Mouse (Mus musculus) heart, adult 10 weeks (tissue): Measurements from ENCODE around the gene Shisa2. TPM values are rescaled to one million over a fixed set of nuclear protein-coding genes. Genes with fewer than 3 reads are reported as not detected.

Experiments used
- polyA plus RNA-seq: library from polyadenylated mRNA; stranded (reverse); fragments of 350-450 nt; fragmentation: Illumina TruSeq; extraction: RNeasy Lipid Tissue Mini Kit (QIAGEN cat#74804); gene quantifications from one replicate; pipeline ENCODE4 v1.2.3, GENCODE M21; 2014; ENCODE audit warnings: low read depth, low replicate concordance

The Shisa2 gene
- 1.5 TPM for polyA plus RNA-seq

GRCm38 (mm10) chr14:59625158-59625805, at the start of gene Shisa2:
Gene Shisa2, plus strand, starts transcription at chr14:59625308.

DNA sequence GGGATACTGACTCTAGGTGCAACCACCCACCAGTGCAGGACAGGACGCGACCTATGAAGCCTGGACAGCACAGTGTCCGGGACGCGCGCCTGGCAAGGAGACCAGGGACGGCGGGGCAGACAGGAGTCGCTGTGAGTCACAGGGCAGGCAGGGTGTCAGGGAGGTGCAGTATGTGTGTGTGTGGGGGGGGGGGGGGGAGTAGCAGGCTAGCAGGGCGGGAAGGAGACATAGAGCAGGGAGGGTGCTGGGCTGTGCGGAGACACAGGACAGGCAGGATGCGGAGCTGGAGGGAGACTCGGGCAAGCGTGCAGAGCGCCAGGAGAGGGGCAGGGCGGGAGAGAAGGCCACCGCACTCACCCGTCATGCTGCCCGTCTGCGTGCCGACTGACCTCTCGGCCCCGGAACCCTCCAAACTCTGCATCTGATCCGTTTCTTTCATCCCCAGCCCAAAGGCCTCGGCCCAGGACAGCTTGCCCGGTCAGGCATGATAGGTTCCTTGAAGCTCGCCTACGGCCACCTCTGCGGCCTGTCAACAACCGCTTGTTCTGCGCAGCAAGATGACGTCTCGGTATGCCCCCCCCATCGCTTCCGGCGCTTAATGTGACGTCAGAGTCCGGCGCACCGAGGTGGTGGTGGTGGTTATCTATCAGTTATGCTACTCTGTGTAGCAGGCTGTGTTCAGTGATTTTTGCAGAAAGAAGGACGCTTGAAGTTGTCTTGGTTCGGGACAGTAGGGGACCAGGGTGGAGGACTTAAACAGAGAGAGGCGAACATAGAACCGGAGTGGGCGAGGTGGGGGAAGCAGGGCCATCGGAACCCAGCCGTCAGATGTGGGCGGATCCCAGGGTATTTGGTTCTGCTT, 27.5 kb upstream of the Shisa2 start, which contains the start of gene Cdadc1:
TSS of gene Cdadc1 (minus strand) at position 562 of the 862 bp plus-strand sequence.

Other genes starting within 250 kb of the Shisa2 start
- gene Phf11c, start 229.9 kb upstream of the Shisa2 start, polyA plus RNA-seq = 0.37 TPM
- gene Setdb2, start 184.4 kb upstream of the Shisa2 start, polyA plus RNA-seq = 4.5 TPM
- gene Cab39l, start 184.3 kb upstream of the Shisa2 start, polyA plus RNA-seq = 19.5 TPM
- 47.3 TPM for gene Cdadc1, start 27.3 kb upstream of the Shisa2 start, polyA plus RNA-seq